Mouse (Mus musculus) cortical plate, adult 2 months (tissue): ENCODE measurements around the gene Mllt10.

Source experiments
- CTCF ChIP-seq: fragments of 200-500 bp; IDR thresholded peaks from 2 replicates; pipeline ENCODE4 v1.5.1; 2011; ENCODE audit warnings: mild to moderate bottlenecking, control low read depth, low read length; ENCODE audit not compliant: insufficient read depth; ENCODE audit errors: extremely low read depth
- POLR2A ChIP-seq: fragments of 200-500 bp; IDR thresholded peaks from 2 replicates; pipeline ENCODE4 v1.6.1; 2011; ENCODE audit warnings: mild to moderate bottlenecking, low read length, control low read depth; ENCODE audit not compliant: insufficient read depth; ENCODE audit errors: extremely low read depth

GRCm38 (mm10) chr2:18156131-18156530 is 101.1 kb downstream of the Mllt10 start:
- TF ChIP-seq CTCF, result no peak
- TF ChIP-seq POLR2A, result no peak
